Mouse (Mus musculus) layer of hippocampus, adult 9-11 months (tissue): ENCODE data around the gene Iqgap1.
"Not testable (repeated sequence)": the region's sequence is repeated elsewhere in the genome, so short reads cannot be mapped to it uniquely, and the experiment has no call there.

Experiments
- DNase-seq: peaks from one replicate; pipeline ENCODE4 v3.0.0; 2022

Iqgap1 gene

DNA sequence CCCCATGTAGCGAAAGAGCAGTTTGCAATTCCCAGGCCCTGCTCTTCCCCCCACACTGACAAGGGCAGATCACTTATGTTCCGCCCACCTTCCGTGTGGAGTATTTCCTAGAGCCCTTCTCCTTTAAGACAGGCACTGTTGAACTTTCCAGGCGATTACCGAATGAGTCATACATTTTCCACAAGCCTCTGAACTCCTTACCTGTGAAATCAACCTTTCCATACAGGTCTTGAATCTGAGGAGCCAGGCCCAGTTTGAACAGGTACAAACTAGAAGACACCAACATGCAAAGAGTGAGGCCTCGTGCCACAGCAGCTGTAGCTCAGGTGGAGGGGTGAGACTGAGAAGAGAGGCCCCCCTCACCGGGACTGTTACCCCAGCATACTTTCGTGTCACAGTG, 63.5 kb downstream of the Iqgap1 start:
- DNase-seq: no peak

DNA sequence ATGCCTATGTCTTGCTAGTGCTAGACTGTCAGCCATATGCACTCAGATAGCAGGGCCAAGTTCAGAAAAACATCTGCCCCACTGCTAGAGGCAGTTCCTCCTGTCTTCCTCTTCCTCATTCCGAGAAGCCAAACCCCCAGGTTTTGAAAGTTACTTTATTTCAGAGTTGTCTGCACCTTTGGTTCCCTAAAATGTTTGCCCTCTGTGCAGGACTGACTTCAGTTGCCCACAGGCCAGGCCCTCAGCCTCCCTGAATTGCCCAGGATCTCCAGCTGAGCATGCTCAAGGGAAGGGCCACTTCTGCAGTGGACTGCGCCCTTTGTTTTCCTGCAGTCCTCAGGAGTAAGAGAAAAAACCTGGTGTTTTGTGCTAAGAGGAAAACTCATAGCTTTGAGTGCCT, 71.7 kb downstream of the Iqgap1 start:
- no peak for DNase-seq

DNA sequence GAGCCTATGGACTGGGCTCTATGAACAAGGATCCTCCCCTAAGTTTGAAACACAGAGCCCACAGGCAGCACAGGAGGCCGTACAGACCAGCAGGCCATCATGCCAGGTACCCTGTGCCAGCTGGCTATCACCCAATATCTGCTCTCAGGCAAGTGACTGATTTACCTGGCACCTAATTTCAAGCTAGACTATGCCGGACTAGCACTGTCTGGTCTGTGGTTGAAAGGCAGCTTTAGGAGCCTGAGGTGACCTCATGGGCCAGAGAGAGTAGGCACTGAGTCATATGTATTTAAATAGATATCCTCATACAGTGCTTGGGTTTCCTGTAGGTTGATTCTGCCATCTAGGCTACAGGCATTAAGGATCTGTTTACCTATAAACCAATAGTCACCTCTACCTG, 72.2 kb downstream of the Iqgap1 start:
- DNase-seq: no peak

DNA sequence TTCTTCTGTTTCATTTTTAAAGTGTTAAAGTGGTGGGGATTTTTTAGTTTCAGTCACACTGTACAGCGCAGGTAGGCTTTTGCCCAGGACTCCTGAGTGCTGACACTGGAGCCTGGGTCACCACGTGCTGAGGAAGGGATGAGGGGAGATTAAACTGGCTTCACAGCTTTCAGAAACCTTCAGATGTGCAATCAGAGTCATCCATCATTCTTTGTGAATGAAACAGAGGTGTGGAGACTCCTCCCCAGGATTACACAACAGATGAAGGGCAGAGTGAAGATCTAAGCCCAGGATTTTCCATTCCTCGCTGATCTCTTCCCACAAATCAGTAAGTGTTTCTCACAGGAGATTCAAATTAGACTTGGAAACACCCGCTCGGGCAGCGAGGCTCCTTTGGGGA, 76.2 kb downstream of the Iqgap1 start:
- no peak for DNase-seq

DNA sequence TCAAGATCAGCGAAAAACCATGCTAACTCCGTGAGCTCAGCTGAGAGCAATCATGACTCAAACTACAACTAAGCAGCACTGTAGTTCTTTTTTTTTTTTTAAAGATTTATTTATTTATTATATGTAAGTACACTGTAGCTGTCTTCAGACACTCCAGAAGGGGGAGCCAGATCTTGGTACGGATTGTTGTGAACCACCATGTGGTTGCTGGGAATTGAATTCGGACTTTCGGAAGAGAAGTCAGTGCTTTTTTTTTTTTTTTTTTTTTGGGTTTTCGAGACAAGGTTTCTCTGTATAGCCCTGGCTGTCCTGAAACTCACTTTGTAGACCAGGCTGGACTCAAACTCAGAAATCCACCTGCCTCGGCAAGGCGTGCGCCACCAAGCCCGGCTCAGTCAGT, 76.7 kb downstream of the Iqgap1 start:
- DNase-seq: not testable (repeated sequence)

- DNase-seq: no peak
Measured at GRCm38 (mm10) chr7:80747371-80747770, 78.4 kb downstream of the Iqgap1 start.

GRCm38 (mm10) chr7:80746166-80746761, 79.5 kb downstream of the Iqgap1 start:
- no peak for DNase-seq

DNA sequence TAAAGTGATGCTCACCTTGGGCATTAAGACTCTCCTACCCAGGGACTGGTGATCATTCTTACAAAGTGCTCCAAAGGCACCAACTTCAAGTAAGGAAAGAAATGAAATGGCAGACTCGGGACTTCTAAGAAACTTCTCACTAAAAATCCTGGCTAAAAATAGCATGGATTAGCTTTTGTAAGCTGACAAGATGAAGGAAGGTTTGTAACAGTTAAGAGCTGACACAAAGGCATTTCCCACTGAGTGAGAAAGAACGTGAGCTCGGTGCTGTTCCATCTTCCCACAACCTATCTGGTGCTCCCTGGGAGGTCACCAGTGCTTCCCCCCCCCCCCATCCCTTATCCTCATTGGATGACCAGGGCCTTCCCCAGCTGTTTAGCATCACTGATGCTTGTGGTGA, 80.0 kb downstream of the Iqgap1 start:
- no peak for DNase-seq

DNA sequence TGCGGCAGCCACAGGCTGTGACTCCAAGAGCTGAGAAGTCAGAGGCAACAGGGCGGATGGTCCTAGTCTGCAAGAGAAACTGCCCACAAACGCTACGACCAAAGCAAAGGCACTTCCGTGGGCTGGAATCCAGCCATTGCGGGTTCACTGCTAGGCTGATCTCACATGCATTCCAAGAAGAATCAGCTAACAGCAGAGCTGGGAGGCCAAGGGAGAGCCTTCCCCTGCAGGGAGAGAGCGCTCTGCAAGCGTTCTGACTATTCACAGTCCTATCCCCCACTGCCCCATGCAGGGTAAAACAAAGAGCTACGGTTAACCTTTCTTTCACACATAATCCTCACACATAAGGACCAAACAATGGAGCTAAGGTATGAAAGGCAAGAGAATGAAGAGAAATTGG, 80.5 kb downstream of the Iqgap1 start:
- no peak for DNase-seq

GRCm38 (mm10) chr7:80743920-80744630, 81.7 kb downstream of the Iqgap1 start:
- DNase-seq: no peak

DNA sequence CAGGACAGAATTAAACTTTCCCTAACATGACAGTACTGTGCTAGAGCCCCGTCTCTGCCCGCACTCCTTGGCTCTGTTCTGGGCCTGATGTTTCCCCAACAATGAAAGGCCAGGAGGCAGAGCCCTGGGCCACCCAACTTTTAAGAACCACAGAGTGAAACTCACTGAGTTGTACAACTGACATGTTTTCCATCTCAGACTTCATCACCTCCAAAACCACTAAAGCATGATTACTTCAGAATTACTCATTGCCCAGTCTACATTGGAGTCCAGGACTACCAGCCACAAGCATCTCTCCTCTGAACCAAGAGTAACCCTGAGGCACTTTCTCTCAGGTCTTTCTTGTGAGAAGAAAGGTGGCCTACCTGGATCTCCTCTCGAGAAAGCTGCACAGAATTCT, 83.1 kb downstream of the Iqgap1 start:
- no peak for DNase-seq

DNA sequence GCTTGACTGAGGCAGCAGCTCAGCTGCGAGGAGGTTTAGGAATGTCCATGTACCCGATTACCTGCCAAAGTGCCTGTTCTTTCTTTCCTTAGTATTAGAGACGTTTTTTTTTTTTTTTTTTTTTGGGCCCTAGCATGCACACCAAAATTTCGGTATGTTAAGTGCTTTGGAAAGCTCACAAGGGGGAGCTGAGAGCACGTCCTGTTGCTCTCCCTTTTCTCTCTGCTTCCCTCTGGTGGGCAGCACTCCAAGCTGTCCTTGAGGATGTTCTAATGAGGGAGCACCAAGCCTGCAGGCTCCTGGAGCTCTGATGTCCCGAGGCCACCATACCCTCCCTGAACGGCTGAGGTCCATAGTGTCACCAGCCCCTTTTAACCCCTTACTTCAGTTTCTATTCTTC, 84.8 kb downstream of the Iqgap1 start:
- peak; percentile 72 for DNase-seq

GRCm38 (mm10) chr7:80736199-80736598, 89.6 kb downstream of the Iqgap1 start:
- DNase-seq: no peak

GRCm38 (mm10) chr7:80732986-80733385, 92.8 kb downstream of the Iqgap1 start:
- no peak for DNase-seq

DNA sequence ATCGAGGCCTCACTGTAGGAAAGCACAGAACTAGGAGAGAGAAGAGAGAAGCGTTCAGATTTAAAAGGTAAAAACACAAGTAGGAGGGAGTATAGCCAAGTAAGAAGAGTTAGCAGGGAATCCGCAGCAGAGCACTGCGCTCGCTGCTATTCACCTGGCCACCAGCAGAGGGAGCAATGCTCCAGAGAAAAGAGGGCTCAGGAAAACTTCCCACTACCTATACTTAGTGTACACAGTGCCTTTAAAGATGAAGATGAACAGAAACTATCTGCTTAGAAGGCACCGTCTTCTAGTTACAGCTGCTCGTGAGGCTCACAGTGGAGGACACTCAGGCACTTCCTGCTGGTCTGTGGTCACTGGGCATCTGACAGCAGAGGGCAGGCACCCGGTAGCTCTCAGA, 96.1 kb downstream of the Iqgap1 start:
- DNase-seq: peak; percentile 38

- DNase-seq: peak; percentile 62
Measured at GRCm38 (mm10) chr7:80721041-80721440, 104.7 kb downstream of the Iqgap1 start.

GRCm38 (mm10) chr7:80719582-80719981, 106.2 kb downstream of the Iqgap1 start:
- DNase-seq: no peak

GRCm38 (mm10) chr7:80719038-80719437, 106.7 kb downstream of the Iqgap1 start:
- DNase-seq: no peak

- DNase-seq: no peak
Measured at GRCm38 (mm10) chr7:80718471-80718870, 107.3 kb downstream of the Iqgap1 start.

DNA sequence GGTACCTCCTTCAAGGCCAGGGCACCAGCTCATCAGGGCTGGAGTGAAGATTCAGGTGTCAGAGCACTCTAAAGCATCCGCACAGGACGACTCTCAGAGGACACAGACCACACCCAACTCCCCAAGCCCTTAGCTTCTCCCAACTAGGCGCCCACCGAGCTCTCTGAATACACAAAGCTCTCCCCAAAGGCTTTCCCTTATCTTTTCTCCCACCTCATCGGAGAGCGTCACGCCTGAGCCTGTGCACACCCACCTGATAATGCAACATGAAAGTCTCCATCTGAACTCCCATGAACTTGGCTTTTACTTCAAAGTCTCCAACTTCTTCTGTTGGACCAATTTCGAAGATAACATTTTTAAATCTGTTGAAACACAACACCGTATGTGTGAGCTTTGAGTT, 109.0 kb downstream of the Iqgap1 start:
- no peak for DNase-seq

DNA sequence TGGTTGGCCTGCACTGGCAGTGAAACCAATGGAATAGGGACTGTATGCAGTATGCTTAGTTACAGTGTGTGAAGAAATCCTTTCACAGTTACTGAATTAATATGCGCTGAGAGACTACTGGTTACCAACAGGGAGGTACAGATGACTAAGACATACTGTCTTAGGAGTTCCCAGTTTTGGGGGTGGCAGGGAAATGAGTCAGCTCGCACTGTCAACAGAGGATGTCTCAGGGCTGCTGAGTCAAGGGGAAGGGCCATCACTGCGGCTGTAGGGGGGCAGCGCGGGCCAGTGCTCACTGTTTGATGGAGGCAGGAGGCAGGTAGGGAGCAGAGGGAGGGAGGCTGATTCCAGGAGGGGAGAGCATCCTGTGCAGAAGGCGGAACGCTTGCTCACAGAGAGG, 110.5 kb downstream of the Iqgap1 start:
- peak; percentile 23 for DNase-seq

GRCm38 (mm10) chr7:80711496-80711895, 114.3 kb downstream of the Iqgap1 start:
- no peak for DNase-seq

DNA sequence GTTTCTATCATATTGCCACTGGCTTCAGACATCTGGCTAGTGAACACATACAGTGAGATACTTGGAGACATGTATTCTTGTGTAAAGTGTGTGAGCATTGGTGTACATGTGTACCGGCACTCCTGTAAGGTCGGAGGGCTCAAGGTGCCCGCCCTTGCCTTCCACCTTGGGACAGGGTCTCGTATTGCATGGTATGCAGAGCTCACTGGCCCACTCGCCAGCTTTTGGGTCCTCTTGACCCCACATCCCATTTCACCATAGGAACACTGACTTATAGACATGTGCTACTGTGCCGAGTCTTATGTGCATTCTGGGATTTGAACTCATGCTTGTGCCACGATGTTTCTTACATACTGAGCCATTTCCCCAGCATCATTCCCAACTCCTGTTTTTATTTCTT, 115.4 kb downstream of the Iqgap1 start:
- no peak for DNase-seq

DNA sequence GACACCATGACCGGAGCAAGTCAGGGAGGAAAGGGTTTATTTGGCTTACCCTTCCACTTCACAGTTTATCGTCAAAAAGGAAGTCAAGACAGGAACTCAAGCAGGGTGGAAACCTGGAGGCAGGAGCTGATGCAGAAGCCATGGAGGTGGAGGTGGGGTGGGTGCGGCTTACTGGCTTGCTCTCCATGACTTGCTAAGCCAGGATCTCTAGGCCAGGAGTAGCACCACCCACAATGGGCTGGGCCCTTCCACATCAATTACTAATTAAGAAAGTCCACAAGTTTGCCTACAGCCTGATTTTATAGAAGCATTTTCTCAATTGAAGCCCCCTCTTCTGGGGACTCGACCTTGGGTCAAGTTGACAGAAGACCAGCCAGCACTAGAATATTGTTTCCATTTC, 121.7 kb downstream of the Iqgap1 start:
- DNase-seq: no peak

- no peak for DNase-seq
Measured at GRCm38 (mm10) chr7:80702510-80702909, 123.3 kb downstream of the Iqgap1 start.
